Mouse (Mus musculus) kidney, embryonic 16.5 days (tissue): ENCODE measurements around the gene Chst11. TPM values are rescaled to one million over a fixed set of nuclear protein-coding genes. Genes with fewer than 3 reads are reported as not detected.

Experiments used
- ATAC-seq: fragments of 200-750 bp; cut with Nextera tagmentation; 2 replicates; pipeline ENCODE4 v1.8.0; 2017; ENCODE audit warnings: moderate TSS enrichment; ENCODE audit not compliant: low FRiP score, low TSS enrichment
- H3K27ac ChIP-seq: fragments of 300-500 bp; sonication (generic); 2 replicates; pipeline ENCODE4 v1.5.1; 2014; ENCODE audit warnings: low read length
- H3K27me3 ChIP-seq: fragments of 300-500 bp; sonication (generic); 2 replicates; pipeline ENCODE4 v1.6.1; 2014; ENCODE audit warnings: low read length, control low read depth, mixed read lengths; ENCODE audit not compliant: insufficient read depth
- H3K36me3 ChIP-seq: fragments of 300-500 bp; sonication (generic); 2 replicates; pipeline ENCODE4 v1.6.1; 2014; ENCODE audit warnings: low read length, control low read depth, mixed read lengths; ENCODE audit not compliant: insufficient read depth
- H3K4me1 ChIP-seq: fragments of 300-500 bp; sonication (generic); 2 replicates; pipeline ENCODE4 v1.6.1; 2014; ENCODE audit warnings: low read length, control low read depth, mixed read lengths; ENCODE audit not compliant: insufficient read depth
- H3K4me2 ChIP-seq: fragments of 300-500 bp; sonication (generic); replicated peaks from 2 replicates; pipeline ENCODE4 v1.6.1; 2014; ENCODE audit warnings: low read depth, low read length
- H3K4me3 ChIP-seq: fragments of 300-500 bp; sonication (generic); 2 replicates; pipeline ENCODE4 v1.5.1; 2014; ENCODE audit warnings: mild to moderate bottlenecking, low read length
- H3K9ac ChIP-seq: fragments of 300-500 bp; sonication (generic); replicated peaks from 2 replicates; pipeline ENCODE4 v1.6.1; 2014; ENCODE audit warnings: low read length
- H3K9me3 ChIP-seq: fragments of 300-500 bp; sonication (generic); 2 replicates; pipeline ENCODE4 v1.6.1; 2016; ENCODE audit warnings: low read length, control low read depth
- WGBS: fragments of 180-500 bp; shearing (Covaris S2); extraction: QIAGEN DNeasy Blood & Tissue Kit; methylation state at CpG from one replicate; pipeline ENCODE4 v1.1.7; 2014; 5-methylcytosine and 5-hydroxymethylcytosine counted together
- polyA plus RNA-seq: library from polyadenylated mRNA; unstranded; fragments of >200 nt; fragmentation: Nextera tagmentation; extraction: Ambion mirVana; gene quantifications from 2 replicates; pipeline ENCODE4 v1.2.1, GENCODE M21; 2015

Gene Chst11
- polyA plus RNA-seq, 1 experiment from 2014 or later = 5.2 TPM

GRCm38 (mm10) chr10:83167492-83167891, 182.2 kb downstream of the Chst11 start:
- WGBS = 86% methylated on average over 6 of the region's 6 CpGs
- Histone ChIP-seq H3K4me3 (no peak overlapping the region), H3K4me1 (peaks cover 15% of the 10 kb centered on the region), H3K9ac (no peak overlapping the region), H3K36me3 (no peaks in the 10 kb centered on the region), H3K27ac (no peak overlapping the region), H3K9me3 (no peaks in the 10 kb centered on the region), H3K27me3 (no peaks in the 10 kb centered on the region), H3K4me2 (no peak overlapping the region)
- no peak for ATAC-seq

GRCm38 (mm10) chr10:83168303-83169056, 183.2 kb downstream of the Chst11 start:
- Histone ChIP-seq H3K9me3 (no peaks in the 10 kb centered on the region), H3K27me3 (no peaks in the 10 kb centered on the region), H3K9ac (no peak overlapping the region), H3K27ac (no peak overlapping the region), H3K4me1 (peaks cover 14% of the 10 kb centered on the region; the same call in 1 of the 2 replicates), H3K4me2 (no peak overlapping the region), H3K4me3 (no peak overlapping the region), H3K36me3 (no peaks in the 10 kb centered on the region)
- WGBS = 70% methylated on average over 11 of the region's 11 CpGs
- ATAC-seq = 0 out of 2 replicates have a peak, but pooled peaks have one; percentile 20

GRCm38 (mm10) chr10:83169554-83169953, 184.3 kb downstream of the Chst11 start:
- ATAC-seq = no peak
- no peaks in the 10 kb centered on the region for H3K36me3 ChIP-seq
- peaks cover 14% of the 10 kb centered on the region; the same call in 1 of the 2 replicates for H3K4me1 ChIP-seq
- H3K9me3 ChIP-seq = no peaks in the 10 kb centered on the region
- H3K4me2 ChIP-seq = no peak overlapping the region
- no peak overlapping the region for H3K4me3 ChIP-seq
- H3K27me3 ChIP-seq = no peaks in the 10 kb centered on the region
- H3K9ac ChIP-seq = no peak overlapping the region
- H3K27ac ChIP-seq = no peak overlapping the region
- 64% methylated on average over 6 of the region's 6 CpGs for WGBS

- peaks cover 17% of the 10 kb centered on the region; the same call in 1 of the 2 replicates for H3K4me1 ChIP-seq
- H3K4me3 ChIP-seq = no peak overlapping the region
- no peak overlapping the region for H3K9ac ChIP-seq
- no peaks in the 10 kb centered on the region for H3K27me3 ChIP-seq
- H3K4me2 ChIP-seq = no peak overlapping the region
- peaks cover 6% of the 10 kb centered on the region; the same call in 1 of the 2 replicates for H3K9me3 ChIP-seq
- no peak for ATAC-seq
- no peaks in the 10 kb centered on the region for H3K36me3 ChIP-seq
- WGBS = 87% methylated on average over 5 of the region's 5 CpGs
- no peak overlapping the region for H3K27ac ChIP-seq
These were observed 192.9 kb downstream of the Chst11 start for GRCm38 (mm10) chr10:83178151-83178550.

DNA sequence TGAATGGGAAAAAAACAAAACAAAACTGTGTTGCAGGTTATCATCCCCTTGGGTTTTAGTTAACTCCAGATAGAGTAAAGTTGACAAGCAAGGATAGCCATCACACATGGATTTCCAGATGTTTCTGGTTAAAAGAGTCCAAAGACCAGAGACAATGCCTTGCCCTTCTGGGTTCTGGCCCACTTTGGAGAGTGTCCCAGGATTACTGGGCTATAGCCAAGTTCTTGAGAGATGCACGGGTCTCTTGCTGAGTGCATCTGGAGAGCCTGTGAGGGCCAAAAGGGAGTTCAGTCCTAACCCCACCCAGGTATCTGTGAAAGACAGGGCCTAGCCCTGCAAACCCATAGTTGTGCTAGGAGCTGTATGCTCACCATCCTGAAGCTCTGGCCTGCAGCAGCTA, 193.4 kb downstream of the Chst11 start:
- H3K9ac ChIP-seq = no peak overlapping the region
- 75% methylated on average over 1 of the region's 1 CpGs for WGBS
- ATAC-seq = no peak
- H3K27me3 ChIP-seq = no peaks in the 10 kb centered on the region
- H3K4me2 ChIP-seq = no peak overlapping the region
- H3K4me3 ChIP-seq = no peak overlapping the region
- H3K9me3 ChIP-seq = peaks cover 6% of the 10 kb centered on the region; the same call in 1 of the 2 replicates
- H3K4me1 ChIP-seq = peaks cover 22% of the 10 kb centered on the region
- H3K36me3 ChIP-seq = no peaks in the 10 kb centered on the region
- no peak overlapping the region for H3K27ac ChIP-seq

GRCm38 (mm10) chr10:83181831-83182572, 196.7 kb downstream of the Chst11 start:
- H3K27ac ChIP-seq = 0 out of 2 replicates have a peak overlapping the region, but pooled peaks have one; percentile 20
- peaks cover 6% of the 10 kb centered on the region; the same call in 1 of the 2 replicates for H3K9me3 ChIP-seq
- no peaks in the 10 kb centered on the region for H3K36me3 ChIP-seq
- no peak overlapping the region for H3K4me2 ChIP-seq
- peaks cover 47% of the 10 kb centered on the region for H3K4me1 ChIP-seq
- 52% methylated on average over 15 of the region's 15 CpGs for WGBS
- H3K27me3 ChIP-seq = no peaks in the 10 kb centered on the region
- 0 out of 2 replicates have a peak, but pooled peaks have one; percentile 37 for ATAC-seq
- no peak overlapping the region for H3K4me3 ChIP-seq
- no peak overlapping the region for H3K9ac ChIP-seq

- peaks cover 49% of the 10 kb centered on the region for H3K4me1 ChIP-seq
- H3K27me3 ChIP-seq = no peaks in the 10 kb centered on the region
- ATAC-seq = no peak
- no peaks in the 10 kb centered on the region for H3K36me3 ChIP-seq
- peaks cover 6% of the 10 kb centered on the region; the same call in 1 of the 2 replicates for H3K9me3 ChIP-seq
- H3K9ac ChIP-seq = no peak overlapping the region
- H3K4me3 ChIP-seq = no peak overlapping the region
- WGBS = 41% methylated on average over 8 of the region's 8 CpGs
- H3K4me2 ChIP-seq = no peak overlapping the region
- no peak overlapping the region for H3K27ac ChIP-seq
These were observed 197.3 kb downstream of the Chst11 start for GRCm38 (mm10) chr10:83182573-83182960.

DNA sequence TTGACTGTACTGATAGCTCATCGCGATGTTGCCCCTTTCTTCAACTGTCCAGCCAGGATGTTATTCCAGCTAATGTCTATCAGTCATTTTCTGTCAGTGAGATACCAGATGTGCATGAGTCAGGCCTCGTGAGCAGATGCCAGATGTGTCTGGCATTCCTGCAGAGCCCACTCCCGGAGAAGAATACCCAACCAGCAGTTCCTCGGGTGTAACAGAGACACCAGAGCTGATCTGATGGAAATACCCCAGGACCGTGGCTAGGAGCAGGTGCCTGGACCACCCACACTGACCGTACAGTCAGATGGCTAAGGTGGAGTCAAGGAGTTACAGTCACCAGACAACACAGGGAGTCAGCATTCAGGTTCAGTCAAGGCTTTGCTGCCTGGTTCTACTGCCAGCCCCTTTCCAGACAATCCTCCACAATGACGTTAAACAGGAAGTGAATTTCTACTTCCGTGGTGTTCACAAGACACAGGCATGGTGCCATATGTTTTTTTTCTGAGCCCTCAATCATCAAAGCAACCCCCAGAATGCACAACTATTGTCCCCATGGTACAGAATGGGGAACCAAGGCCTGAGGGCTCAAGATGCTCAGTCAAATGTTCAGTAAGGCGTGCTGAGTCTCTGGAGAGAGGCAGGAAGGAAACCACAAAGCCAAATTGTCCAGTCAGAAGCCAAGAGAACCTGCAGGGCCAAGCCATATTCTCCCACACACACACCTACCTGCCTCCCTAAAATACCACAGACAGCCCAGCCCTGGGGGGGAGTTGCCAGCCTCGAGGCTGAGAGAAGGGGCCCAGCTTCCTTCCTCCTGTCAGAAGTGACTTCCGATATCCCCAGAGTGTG, 198.6 kb downstream of the Chst11 start:
- WGBS = 51% methylated on average over 12 of the region's 12 CpGs
- Histone ChIP-seq H3K9me3 (peaks cover 6% of the 10 kb centered on the region; the same call in 1 of the 2 replicates), H3K4me1 (peaks cover 49% of the 10 kb centered on the region), H3K4me2 (no peak overlapping the region), H3K9ac (no peak overlapping the region), H3K36me3 (no peaks in the 10 kb centered on the region), H3K4me3 (no peak overlapping the region), H3K27ac (peak overlapping the region; percentile 77), H3K27me3 (no peaks in the 10 kb centered on the region)
- ATAC-seq = 0 out of 2 replicates have a peak, but pooled peaks have one; percentile 2

DNA sequence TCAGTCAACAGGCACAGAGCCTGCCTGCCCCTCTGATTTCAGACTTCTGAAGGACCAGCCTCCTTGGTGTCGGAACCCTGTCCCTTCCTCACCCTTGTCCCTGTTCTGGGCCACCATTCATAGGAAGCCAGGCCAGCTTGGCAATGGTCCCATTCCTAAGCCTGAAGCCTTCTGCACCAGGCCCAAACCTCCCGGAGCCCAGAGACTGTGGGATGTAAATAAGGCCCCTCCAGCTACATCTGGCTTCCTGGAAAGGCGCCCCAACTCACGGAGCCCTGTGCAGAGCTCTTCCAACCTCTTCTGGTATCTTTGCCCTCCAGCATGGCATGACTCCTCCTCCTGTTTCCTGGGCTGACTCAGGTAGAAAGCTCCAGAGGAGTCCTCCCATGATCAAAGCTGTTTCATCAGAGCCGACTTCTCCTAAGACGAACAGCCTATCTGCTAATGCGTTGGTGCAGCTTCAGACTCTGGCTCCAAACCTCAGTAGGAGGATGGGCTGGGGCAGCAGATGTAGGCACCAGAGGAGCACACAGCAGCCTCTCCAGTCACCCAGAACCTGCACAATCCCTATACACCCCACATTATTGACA, 199.3 kb downstream of the Chst11 start:
- Histone ChIP-seq H3K4me2 (no peak overlapping the region), H3K4me1 (peaks cover 49% of the 10 kb centered on the region), H3K9ac (no peak overlapping the region), H3K4me3 (no peak overlapping the region), H3K27ac (peak overlapping the region; percentile 77), H3K36me3 (no peaks in the 10 kb centered on the region), H3K9me3 (peaks cover 1% of the 10 kb centered on the region; the same call in 1 of the 2 replicates), H3K27me3 (no peaks in the 10 kb centered on the region)
- 47% methylated on average over 7 of the region's 7 CpGs for WGBS
- peak; percentile 29; the same call in 1 of the 2 replicates for ATAC-seq
